Mouse (Mus musculus): ENCODE measurements at regions not wholly inside any gene's neighbourhood (a gene's known extent, or its start where the extent isn't known, plus 50 kb on each side); places are given as distances from the start of the nearest gene placed in this dataset.

GRCm38 (mm10) chr16:75487915-75488314 lies 97.9 kb downstream of the Lipi start:
- no peak for DNase-seq (ENCODE audit: low read depth)

GRCm38 (mm10) chr16:75483878-75484277 lies 102.0 kb downstream of the Lipi start:
- no peak for DNase-seq (ENCODE audit: low read depth)

GRCm38 (mm10) chr16:75465420-75465975 lies 120.4 kb downstream of the Lipi start:
- no peak for DNase-seq (ENCODE audit: low read depth)

GRCm38 (mm10) chr16:75462136-75462535 lies 123.7 kb downstream of the Lipi start:
- no peak for DNase-seq (ENCODE audit: low read depth)

GRCm38 (mm10) chr16:75446901-75447514 lies 138.9 kb downstream of the Lipi start:
- DNase-seq (ENCODE audit: low read depth) = no peak

GRCm38 (mm10) chr16:75439296-75439695 lies 146.6 kb downstream of the Lipi start:
- DNase-seq (ENCODE audit: low read depth) = no peak

GRCm38 (mm10) chr16:75433227-75433626 lies 152.6 kb downstream of the Lipi start:
- no peak for DNase-seq (ENCODE audit: low read depth)

- DNase-seq (ENCODE audit: low read depth) = no peak
Measured at GRCm38 (mm10) chr16:75384526-75385222, 201.2 kb downstream of the Lipi start.

GRCm38 (mm10) chr16:75381191-75381590 lies 204.7 kb downstream of the Lipi start:
- DNase-seq (ENCODE audit: low read depth) = no peak

GRCm38 (mm10) chr16:75369700-75370099 lies 216.2 kb downstream of the Lipi start:
- DNase-seq (ENCODE audit: low read depth) = no peak

GRCm38 (mm10) chr16:75366727-75367126 lies 219.1 kb downstream of the Lipi start:
- no peak for DNase-seq (ENCODE audit: low read depth)

GRCm38 (mm10) chr16:75365361-75365994 lies 220.4 kb downstream of the Lipi start:
- no peak for DNase-seq (ENCODE audit: low read depth)

GRCm38 (mm10) chr16:75362095-75362494 lies 223.8 kb downstream of the Lipi start:
- no peak for DNase-seq (ENCODE audit: low read depth)

- DNase-seq (ENCODE audit: low read depth) = no peak
Measured at GRCm38 (mm10) chr16:75360791-75361190, 225.1 kb downstream of the Lipi start.

- DNase-seq (ENCODE audit: low read depth) = no peak
Measured at GRCm38 (mm10) chr16:75353394-75353793, 232.5 kb downstream of the Lipi start.

- no peak for DNase-seq (ENCODE audit: low read depth)
Measured at GRCm38 (mm10) chr16:75344201-75344927, 241.5 kb downstream of the Lipi start.

- DNase-seq (ENCODE audit: low read depth) = peak; percentile 72
Measured at GRCm38 (mm10) chr16:75343028-75343901, 242.6 kb downstream of the Lipi start.

GRCm38 (mm10) chr16:75334228-75334627 lies 251.6 kb downstream of the Lipi start:
- no peak for DNase-seq (ENCODE audit: low read depth)

GRCm38 (mm10) chr16:75333750-75334149 lies 252.1 kb downstream of the Lipi start:
- DNase-seq (ENCODE audit: low read depth) = no peak

GRCm38 (mm10) chr16:75332853-75333252 lies 253.0 kb downstream of the Lipi start:
- DNase-seq (ENCODE audit: low read depth) = no peak

- no peak for DNase-seq (ENCODE audit: low read depth)
Measured at GRCm38 (mm10) chr16:75325296-75325695, 260.6 kb downstream of the Lipi start.

All from c-Kit-positive CD71-positive TER-119-negative erythroid progenitor cells, embryonic 14.5 days (primary cell).